Mouse (Mus musculus) midbrain, embryonic 13.5 days (tissue): ENCODE measurements at regions not wholly inside any gene's neighbourhood (a gene's known extent, or its start where the extent isn't known, plus 50 kb on each side); places are given as distances from the start of the nearest gene placed in this dataset.

Source experiments
- ATAC-seq: fragments of 200-750 bp; cut with Nextera tagmentation; 2 replicates; pipeline ENCODE4 v1.8.0; 2017; ENCODE audit warnings: mild to moderate bottlenecking, moderate TSS enrichment, moderate library complexity
- H3K27ac ChIP-seq: fragments of 300-500 bp; sonication (generic); 2 replicates; pipeline ENCODE4 v1.5.1; 2015; ENCODE audit warnings: inconsistent platforms, mild to moderate bottlenecking, moderate library complexity
- H3K27me3 ChIP-seq: fragments of 300-500 bp; sonication (generic); 2 replicates; pipeline ENCODE4 v1.6.1; 2015; ENCODE audit warnings: mild to moderate bottlenecking, inconsistent platforms
- H3K36me3 ChIP-seq: fragments of 300-500 bp; sonication (generic); 2 replicates; pipeline ENCODE4 v1.6.1; 2015; ENCODE audit warnings: mild to moderate bottlenecking, inconsistent platforms
- H3K4me1 ChIP-seq: fragments of 300-500 bp; sonication (generic); replicated peaks from 2 replicates; pipeline ENCODE4 v1.6.1; 2015; ENCODE audit warnings: inconsistent platforms
- H3K4me2 ChIP-seq: fragments of 300-500 bp; sonication (generic); replicated peaks from 2 replicates; pipeline ENCODE4 v1.6.1; 2015; ENCODE audit warnings: moderate library complexity, mild to moderate bottlenecking, inconsistent platforms
- H3K4me3 ChIP-seq: fragments of 300-500 bp; sonication (generic); replicated peaks from 2 replicates; pipeline ENCODE4 v1.5.1; 2015; ENCODE audit warnings: mild to moderate bottlenecking, inconsistent platforms
- H3K9ac ChIP-seq: fragments of 300-500 bp; sonication (generic); replicated peaks from 2 replicates; pipeline ENCODE4 v1.6.1; 2015; ENCODE audit warnings: mild to moderate bottlenecking, inconsistent platforms
- H3K9me3 ChIP-seq: fragments of 300-500 bp; sonication (generic); 2 replicates; pipeline ENCODE4 v1.6.1; 2016; ENCODE audit warnings: mild to moderate bottlenecking, inconsistent platforms
- WGBS: fragments of 180-500 bp; shearing (Covaris S2); methylation state at CpG from one replicate; pipeline ENCODE4 v1.1.7; 2015; 5-methylcytosine and 5-hydroxymethylcytosine counted together

DNA sequence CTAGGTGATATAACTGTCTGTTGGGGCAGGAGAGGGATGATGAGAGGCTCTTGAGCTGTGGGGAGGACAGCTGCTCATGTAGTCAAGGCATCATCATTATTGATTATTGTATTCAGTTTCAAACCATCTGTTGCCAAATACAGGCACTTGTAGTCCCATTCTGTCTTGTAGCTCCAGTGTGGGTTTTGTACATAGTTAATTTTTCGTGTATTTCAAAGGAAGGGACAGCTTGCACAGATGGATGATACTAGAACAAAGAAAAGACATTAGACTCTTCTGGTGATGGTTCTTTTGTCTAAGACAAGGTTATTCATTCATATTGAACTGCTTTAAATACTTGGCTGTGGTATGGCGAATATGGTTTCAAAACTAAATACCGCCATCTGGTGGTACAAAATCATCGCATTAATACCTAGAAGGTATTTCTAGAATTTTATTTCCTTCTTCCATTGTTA is 70.8 kb upstream of the Slco6d1 start:
- WGBS, result 26% methylated on average over 4 of the region's 4 CpGs
- Histone ChIP-seq H3K9ac (no peak overlapping the region), H3K4me3 (no peak overlapping the region), H3K4me2 (no peak overlapping the region), H3K9me3 (no peaks in the 10 kb centered on the region), H3K27ac (no peak overlapping the region), H3K27me3 (no peaks in the 10 kb centered on the region), H3K4me1 (no peaks in the 10 kb centered on the region), H3K36me3 (no peaks in the 10 kb centered on the region)
- ATAC-seq, result peak; percentile 84

DNA sequence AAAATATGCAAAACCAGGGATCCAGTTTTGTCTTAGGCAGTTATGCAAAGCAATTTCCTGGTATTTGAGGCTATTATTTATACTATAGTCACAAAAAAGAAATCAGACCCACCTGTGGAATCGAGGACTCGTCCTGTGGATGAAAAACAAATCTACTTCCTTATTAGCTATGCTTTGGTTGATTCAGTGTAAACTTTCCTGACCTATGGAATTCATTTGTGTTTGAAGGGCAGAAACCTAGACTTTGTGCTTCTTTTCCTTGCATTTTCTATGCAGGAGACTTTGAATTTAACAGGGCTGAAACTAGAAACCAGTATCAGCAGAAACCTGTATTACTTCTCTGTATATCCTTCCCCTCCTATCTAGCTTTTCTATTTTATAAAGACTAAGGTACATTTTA is 70.2 kb upstream of the Slco6d1 start:
- Histone ChIP-seq H3K4me2 (no peak overlapping the region), H3K36me3 (no peaks in the 10 kb centered on the region), H3K27ac (no peak overlapping the region), H3K9ac (no peak overlapping the region), H3K4me1 (no peaks in the 10 kb centered on the region), H3K9me3 (no peaks in the 10 kb centered on the region), H3K4me3 (no peak overlapping the region), H3K27me3 (no peaks in the 10 kb centered on the region)
- ATAC-seq, result no peak
- 77% methylated on average over 2 of the region's 2 CpGs for WGBS

DNA sequence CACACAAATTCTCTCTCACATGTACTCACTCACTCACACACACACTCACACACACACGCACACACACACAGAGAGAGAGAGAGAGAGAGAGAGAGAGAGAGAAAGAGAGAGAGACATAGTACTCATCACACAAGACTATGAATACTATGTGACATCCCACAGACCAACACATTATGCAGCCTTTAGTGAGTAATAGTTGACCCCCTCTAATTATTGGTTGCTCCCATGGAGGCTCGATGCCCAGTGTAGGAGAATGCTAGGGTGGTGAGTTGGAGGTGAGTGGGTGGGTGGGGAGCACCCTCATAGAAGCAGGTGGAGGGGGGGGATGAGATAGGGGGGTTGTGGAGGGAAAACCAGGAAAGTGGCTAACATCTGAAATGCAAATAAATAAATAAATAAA is 69.4 kb upstream of the Slco6d1 start:
- no peaks in the 10 kb centered on the region for H3K9me3 ChIP-seq
- no peak overlapping the region for H3K27ac ChIP-seq
- H3K4me3 ChIP-seq, result no peak overlapping the region
- H3K4me2 ChIP-seq, result no peak overlapping the region
- no peaks in the 10 kb centered on the region for H3K36me3 ChIP-seq
- H3K27me3 ChIP-seq, result no peaks in the 10 kb centered on the region
- WGBS, result 80% methylated on average over 2 of the region's 2 CpGs
- ATAC-seq, result peak; percentile 55; the same call in 1 of the 2 replicates
- no peaks in the 10 kb centered on the region for H3K4me1 ChIP-seq
- H3K9ac ChIP-seq, result no peak overlapping the region
